Mouse (Mus musculus): Measurements from ENCODE around the gene Ppp5c.

The Ppp5c gene

GRCm38 (mm10) chr7:17017036-17017435 lies 10.7 kb downstream of the Ppp5c start:
- peak in 1 of 2 experiments; percentile 38 for DNase-seq (ENCODE audit: low spot score in 2 of 2)

- no peak for DNase-seq (ENCODE audit: low spot score in 2 of 2)
Measured at GRCm38 (mm10) chr7:17015381-17015780, 12.3 kb downstream of the Ppp5c start.

GRCm38 (mm10) chr7:17011909-17012590 lies 15.7 kb downstream of the Ppp5c start:
- DNase-seq (ENCODE audit: low spot score in 2 of 2), result no peak

GRCm38 (mm10) chr7:17010010-17010347 lies 17.7 kb downstream of the Ppp5c start:
- no peak for DNase-seq (ENCODE audit: low spot score in 2 of 2)

- no peak for DNase-seq (ENCODE audit: low spot score in 2 of 2)
Measured at GRCm38 (mm10) chr7:17009326-17010009, 18.3 kb downstream of the Ppp5c start.

GRCm38 (mm10) chr7:17007300-17007699 lies 20.4 kb downstream of the Ppp5c start:
- DNase-seq (ENCODE audit: low spot score in 2 of 2), result no peak

GRCm38 (mm10) chr7:17004716-17005115 lies 23.0 kb downstream of the Ppp5c start:
- no peak for DNase-seq (ENCODE audit: low spot score in 2 of 2)

GRCm38 (mm10) chr7:17003230-17003960 lies 24.3 kb downstream of the Ppp5c start:
- DNase-seq (ENCODE audit: low spot score in 2 of 2), result no peak

- peak; percentile 76 to 90 for DNase-seq (ENCODE audit: low spot score in 2 of 2)
Measured at GRCm38 (mm10) chr7:17002375-17003195, 25.1 kb downstream of the Ppp5c start.

GRCm38 (mm10) chr7:16999650-17000049 lies 28.1 kb downstream of the Ppp5c start:
- peak; percentile 87 to 99 for DNase-seq (ENCODE audit: low spot score in 2 of 2)

- DNase-seq (ENCODE audit: low spot score in 2 of 2), result no peak
Measured at GRCm38 (mm10) chr7:16999233-16999632, 28.5 kb downstream of the Ppp5c start.

- DNase-seq (ENCODE audit: low spot score in 2 of 2), result no peak
Measured at GRCm38 (mm10) chr7:16995345-16995744, 32.4 kb downstream of the Ppp5c start.

- DNase-seq (ENCODE audit: low spot score in 2 of 2), result no peak
Measured at GRCm38 (mm10) chr7:16994400-16994799, 33.3 kb downstream of the Ppp5c start.

GRCm38 (mm10) chr7:16993651-16994399 lies 33.9 kb downstream of the Ppp5c start:
- DNase-seq (ENCODE audit: low spot score in 2 of 2), result peak in 1 of 2 experiments; percentile 37

GRCm38 (mm10) chr7:16992451-16992807 lies 35.3 kb downstream of the Ppp5c start, which contains the start of gene Ccdc8:
Gene Ccdc8 (plus strand): TSS chr7:16992708.
- no peak for DNase-seq (ENCODE audit: low spot score in 2 of 2)

GRCm38 (mm10) chr7:16991681-16992450 lies 35.9 kb downstream of the Ppp5c start:
- no peak for DNase-seq (ENCODE audit: low spot score in 2 of 2)

- no peak for DNase-seq (ENCODE audit: low spot score in 2 of 2)
Measured at GRCm38 (mm10) chr7:16990006-16990744, 37.5 kb downstream of the Ppp5c start.

GRCm38 (mm10) chr7:16988405-16988804 lies 39.3 kb downstream of the Ppp5c start:
- DNase-seq (ENCODE audit: low spot score in 2 of 2), result no peak

GRCm38 (mm10) chr7:16987541-16988149 lies 40.1 kb downstream of the Ppp5c start:
- DNase-seq (ENCODE audit: low spot score in 2 of 2), result no peak

Measured in spleen, postnatal 4 days (tissue).